In the genomic region with DNA sequence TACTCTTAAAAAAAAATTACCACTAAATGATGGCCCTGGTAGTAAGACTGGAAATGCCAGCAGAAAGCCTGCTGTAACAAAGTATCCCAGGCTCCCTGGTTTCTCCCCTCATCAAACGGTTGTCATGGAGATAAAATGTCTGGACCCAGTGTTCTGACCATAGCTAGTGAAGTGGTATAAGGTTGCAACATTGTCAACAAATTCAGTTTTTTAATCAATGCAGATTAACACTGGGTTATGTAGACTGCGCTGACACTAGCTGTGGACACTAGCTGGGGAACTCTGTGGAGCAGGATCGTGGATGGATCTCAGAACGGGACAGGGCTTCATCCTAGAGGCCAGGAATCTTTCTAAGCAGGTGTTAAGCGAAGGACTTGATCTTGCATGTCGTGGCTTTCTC, we compare ENCODE assay signal across 35 mouse cellular contexts.
"Had no signal": no experiment of that assay in that cellular context is flagged by ENCODE, and none has a peak within 500 bp of the region (broad histone marks: within the 10 kb centered on the region; RNA-seq: fewer than 3 reads in every experiment).

No protein-coding gene starts in this region.

- DNase-seq: heart, adult 2 months; heart, postnatal 10 days; heart, postnatal 14 days; heart, postnatal 36 days; heart, postnatal 4 days; kidney, adult 11 months; kidney, adult 18-20 months; kidney, adult 2 months; kidney, adult 8-10 months; kidney, adult 9 months; kidney, postnatal 10 days; kidney, postnatal 14 days; kidney, postnatal 25 days; kidney, postnatal 36 days; kidney, postnatal 4 days; layer of hippocampus, adult 9-11 months had no signal

- H3K9me3 ChIP-seq: heart, embryonic 10.5 days; heart, embryonic 12.5 days; heart, embryonic 13.5 days; heart, embryonic 15.5 days; hindbrain, embryonic 10.5 days; hindbrain, embryonic 12.5 days; hindbrain, embryonic 13.5 days; hindbrain, embryonic 15.5 days; intestine, embryonic 15.5 days; kidney, embryonic 15.5 days had no signal

- ATAC-seq: hindbrain, embryonic 16.5 days; hindbrain, postnatal 0 days; inflammation-experienced regulatory T-cells, adult 6 months; intestine, embryonic 15.5 days; intestine, embryonic 16.5 days; intestine, postnatal 0 days had no signal

- H3K36me3 ChIP-seq: heart, embryonic 10.5 days; heart, embryonic 12.5 days; heart, embryonic 13.5 days; heart, embryonic 15.5 days; hindbrain, embryonic 10.5 days; hindbrain, embryonic 12.5 days; hindbrain, embryonic 13.5 days; hindbrain, embryonic 15.5 days; intestine, embryonic 15.5 days; kidney, embryonic 15.5 days had no signal

- H3K27me3 ChIP-seq: heart, embryonic 12.5 days; heart, embryonic 13.5 days; heart, embryonic 15.5 days; hindbrain, embryonic 12.5 days; hindbrain, embryonic 13.5 days; hindbrain, embryonic 15.5 days; intestine, embryonic 15.5 days; kidney, embryonic 15.5 days had no signal

- H3K27ac ChIP-seq: heart, adult 2 months; heart, embryonic 10.5 days; heart, embryonic 13.5 days; heart, embryonic 15.5 days; hindbrain, embryonic 10.5 days; hindbrain, embryonic 12.5 days; hindbrain, embryonic 13.5 days; hindbrain, embryonic 14.5 days; hindbrain, embryonic 15.5 days; hindbrain, postnatal 0 days; intestine, embryonic 15.5 days; kidney, embryonic 15.5 days; kidney, postnatal 0 days; layer of hippocampus, adult 2 months had no signal

- H3K4me1 ChIP-seq: heart, embryonic 10.5 days; heart, embryonic 12.5 days; heart, embryonic 13.5 days; heart, embryonic 15.5 days; hindbrain, embryonic 10.5 days; hindbrain, embryonic 12.5 days; hindbrain, embryonic 13.5 days; hindbrain, embryonic 15.5 days; intestine, embryonic 15.5 days; kidney, embryonic 15.5 days had no signal

- H3K9ac ChIP-seq: heart, embryonic 12.5 days; heart, embryonic 13.5 days; heart, embryonic 15.5 days; hindbrain, embryonic 12.5 days; hindbrain, embryonic 13.5 days; hindbrain, embryonic 14.5 days; hindbrain, embryonic 15.5 days; intestine, embryonic 15.5 days; kidney, embryonic 15.5 days had no signal

- H3K4me3 ChIP-seq: heart, adult 2 months; heart, embryonic 10.5 days; heart, embryonic 12.5 days; heart, embryonic 13.5 days; heart, embryonic 15.5 days; hindbrain, embryonic 10.5 days; hindbrain, embryonic 12.5 days; hindbrain, embryonic 13.5 days; hindbrain, embryonic 15.5 days; intestine, embryonic 15.5 days; kidney, embryonic 15.5 days; layer of hippocampus, adult 2 months had no signal

- H3K4me2 ChIP-seq: heart, embryonic 11.5 days; heart, embryonic 12.5 days; heart, embryonic 13.5 days; heart, embryonic 15.5 days; hindbrain, embryonic 12.5 days; hindbrain, embryonic 13.5 days; hindbrain, embryonic 14.5 days; hindbrain, embryonic 15.5 days; intestine, embryonic 15.5 days; kidney, embryonic 15.5 days had no signal
